Mouse (Mus musculus) hindbrain, embryonic 10.5 days (tissue): Measurements from ENCODE around the gene Tlr13. TPM values are rescaled to one million over a fixed set of nuclear protein-coding genes. Genes with fewer than 3 reads are reported as not detected.

ENCODE experiments used
- DNase-seq: peaks from one replicate; pipeline ENCODE4 v3.0.0-alpha.2; 2017; ENCODE audit warnings: low spot score
- H3K27ac ChIP-seq: fragments of 300-500 bp; sonication (generic); 2 replicates; pipeline ENCODE4 v1.5.1; 2016; ENCODE audit warnings: mild to moderate bottlenecking, moderate library complexity
- H3K27me3 ChIP-seq: fragments of 300-500 bp; sonication (generic); 2 replicates; pipeline ENCODE4 v1.6.1; 2016; ENCODE audit warnings: mild to moderate bottlenecking; ENCODE audit not compliant: poor library complexity, insufficient read depth, severe bottlenecking
- H3K36me3 ChIP-seq: fragments of 300-500 bp; sonication (generic); 2 replicates; pipeline ENCODE4 v1.6.1; 2016; ENCODE audit warnings: mild to moderate bottlenecking, moderate library complexity
- H3K4me1 ChIP-seq: fragments of 300-500 bp; sonication (generic); replicated peaks from 2 replicates; pipeline ENCODE4 v1.6.1; 2016; ENCODE audit warnings: mild to moderate bottlenecking
- H3K4me3 ChIP-seq: fragments of 300-500 bp; sonication (generic); 2 replicates; pipeline ENCODE4 v1.5.1; 2016; ENCODE audit warnings: mild to moderate bottlenecking, moderate library complexity
- H3K9me3 ChIP-seq: fragments of 300-500 bp; sonication (generic); 2 replicates; pipeline ENCODE4 v1.6.1; 2016; ENCODE audit warnings: mild to moderate bottlenecking, moderate library complexity
- WGBS: fragments of 180-500 bp; shearing (Covaris S2); methylation state at CpG from one replicate; pipeline ENCODE4 v1.1.7; 2016; 5-methylcytosine and 5-hydroxymethylcytosine counted together
- polyA plus RNA-seq: library from polyadenylated mRNA; unstranded; fragments of >200 nt; fragmentation: Nextera tagmentation; extraction: Ambion mirVana; gene quantifications from 2 replicates; pipeline ENCODE4 v1.2.1, GENCODE M21; 2016

Tlr13 gene
- polyA plus RNA-seq, 1 experiment from 2014 or later, result 0.27 TPM

DNA sequence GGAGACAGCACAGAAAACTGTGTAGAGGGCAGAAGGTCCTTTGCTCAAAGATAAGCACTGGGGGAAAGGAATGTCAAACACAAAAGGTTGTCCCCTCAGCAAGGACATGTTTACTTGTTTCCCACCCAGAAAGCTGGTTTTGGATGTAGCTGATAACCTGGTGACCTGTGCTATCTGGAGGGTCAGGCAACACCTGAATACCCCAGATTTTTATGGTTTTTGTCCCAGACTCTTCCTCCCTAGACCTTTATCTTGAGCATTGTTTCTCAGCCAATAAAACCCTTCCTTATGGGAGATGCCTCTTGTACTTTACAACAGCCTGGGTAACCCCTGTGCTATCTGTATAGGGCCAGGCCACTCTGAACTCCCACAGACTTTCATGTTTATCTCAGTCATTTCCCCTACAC, 11.2 kb downstream of the Tlr13 start:
- H3K27me3 ChIP-seq, result peaks cover 18% of the 10 kb centered on the region; the same call in 1 of the 2 replicates
- no peaks in the 10 kb centered on the region for H3K9me3 ChIP-seq
- no peaks in the 10 kb centered on the region for H3K36me3 ChIP-seq
- DNase-seq, result no peak
- H3K27ac ChIP-seq, result no peak overlapping the region
- H3K4me3 ChIP-seq, result no peak overlapping the region
- H3K4me1 ChIP-seq, result no peaks in the 10 kb centered on the region

GRCm38 (mm10) chrX:106155892-106156291, 12.9 kb downstream of the Tlr13 start:
- Histone ChIP-seq H3K36me3 (no peaks in the 10 kb centered on the region), H3K27me3 (peaks cover 18% of the 10 kb centered on the region; the same call in 1 of the 2 replicates), H3K9me3 (no peaks in the 10 kb centered on the region), H3K27ac (no peak overlapping the region), H3K4me3 (no peak overlapping the region), H3K4me1 (no peaks in the 10 kb centered on the region)
- no peak for DNase-seq
- WGBS, result 78% methylated on average over 4 of the region's 4 CpGs

- no peaks in the 10 kb centered on the region for H3K36me3 ChIP-seq
- H3K27ac ChIP-seq, result no peak overlapping the region
- H3K9me3 ChIP-seq, result no peaks in the 10 kb centered on the region
- H3K27me3 ChIP-seq, result no peaks in the 10 kb centered on the region
- 58% methylated on average over 5 of the region's 5 CpGs for WGBS
- no peaks in the 10 kb centered on the region for H3K4me1 ChIP-seq
- no peak for DNase-seq
- no peak overlapping the region for H3K4me3 ChIP-seq
Observed at GRCm38 (mm10) chrX:106163995-106164394, 21.0 kb downstream of the Tlr13 start.

- H3K36me3 ChIP-seq, result no peaks in the 10 kb centered on the region
- 83% methylated on average over 5 of the region's 5 CpGs for WGBS
- H3K27me3 ChIP-seq, result no peaks in the 10 kb centered on the region
- DNase-seq, result no peak
- H3K27ac ChIP-seq, result no peak overlapping the region
- no peaks in the 10 kb centered on the region for H3K9me3 ChIP-seq
- no peak overlapping the region for H3K4me3 ChIP-seq
- H3K4me1 ChIP-seq, result no peaks in the 10 kb centered on the region
Observed at GRCm38 (mm10) chrX:106164555-106164954, 21.6 kb downstream of the Tlr13 start.

DNA sequence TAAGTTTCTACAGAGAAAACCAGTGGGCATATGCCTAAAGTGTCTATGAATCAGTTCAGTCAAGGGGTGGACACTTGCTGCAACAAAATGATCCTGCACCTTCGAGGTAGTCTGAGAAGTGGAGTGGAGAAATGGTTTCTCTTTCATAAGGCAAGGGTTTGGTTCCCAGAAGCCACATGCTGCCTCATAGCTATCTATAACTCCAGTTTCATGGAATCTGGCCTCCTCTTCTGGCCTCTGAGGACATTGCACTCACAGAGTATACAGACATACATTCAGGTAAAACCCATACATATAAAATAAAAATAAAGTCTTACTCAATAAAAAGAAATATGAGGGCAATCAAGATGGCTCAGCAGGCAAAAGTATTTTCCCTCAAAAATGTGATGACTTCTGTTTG, 22.1 kb downstream of the Tlr13 start:
- H3K4me3 ChIP-seq, result no peak overlapping the region
- no peak overlapping the region for H3K27ac ChIP-seq
- no peaks in the 10 kb centered on the region for H3K36me3 ChIP-seq
- 81% methylated on average over 1 of the region's 1 CpGs for WGBS
- DNase-seq, result no peak
- no peaks in the 10 kb centered on the region for H3K9me3 ChIP-seq
- no peaks in the 10 kb centered on the region for H3K4me1 ChIP-seq
- no peaks in the 10 kb centered on the region for H3K27me3 ChIP-seq

- H3K27ac ChIP-seq, result peak overlapping the region; percentile 50; the same call in 1 of the 2 replicates
- peak overlapping the region; percentile 39 for H3K4me3 ChIP-seq
Observed at GRCm38 (mm10) chrX:106171106-106171852, 28.3 kb downstream of the Tlr13 start.

GRCm38 (mm10) chrX:106171853-106172154, 28.8 kb downstream of the Tlr13 start:
- Histone ChIP-seq H3K4me3 (no peak overlapping the region), H3K36me3 (no peaks in the 10 kb centered on the region), H3K9me3 (no peaks in the 10 kb centered on the region), H3K27me3 (no peaks in the 10 kb centered on the region), H3K4me1 (no peaks in the 10 kb centered on the region), H3K27ac (no peak overlapping the region)
- DNase-seq, result no peak
- WGBS, result 58% methylated on average over 6 of the region's 6 CpGs

More at GRCm38 (mm10) chrX:106171106-106171852, 28.3 kb downstream of the Tlr13 start:
- Histone ChIP-seq H3K9me3 (no peaks in the 10 kb centered on the region), H3K27me3 (no peaks in the 10 kb centered on the region), H3K36me3 (no peaks in the 10 kb centered on the region), H3K4me1 (no peaks in the 10 kb centered on the region)
- WGBS, result 29% methylated on average over 18 of the region's 18 CpGs
- DNase-seq, result peak; percentile 73

DNA sequence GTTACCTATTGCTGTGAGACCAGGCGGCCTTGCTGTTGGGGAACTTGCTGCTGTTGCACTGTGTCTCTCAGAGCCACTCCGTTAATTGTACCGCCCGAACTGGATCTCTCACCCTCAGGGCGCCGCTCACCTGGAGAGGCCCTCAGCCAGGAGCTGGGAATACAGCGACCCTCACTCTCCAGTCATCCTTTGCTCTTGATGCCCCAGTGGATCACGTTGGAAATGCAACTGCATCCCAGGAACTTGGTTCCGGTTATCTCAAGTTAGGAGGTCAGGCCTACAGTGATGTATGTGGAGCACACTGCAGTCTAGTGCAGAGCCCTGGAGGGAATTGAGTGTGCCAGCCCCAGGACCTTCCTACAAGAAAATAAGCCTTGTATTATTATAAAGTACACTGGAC, 33.3 kb downstream of the Tlr13 start:
- DNase-seq, result no peak
- Histone ChIP-seq H3K4me1 (no peaks in the 10 kb centered on the region), H3K27me3 (no peaks in the 10 kb centered on the region), H3K36me3 (no peaks in the 10 kb centered on the region), H3K27ac (no peak overlapping the region), H3K9me3 (no peaks in the 10 kb centered on the region), H3K4me3 (no peak overlapping the region)
- WGBS, result 58% methylated on average over 9 of the region's 9 CpGs

DNA sequence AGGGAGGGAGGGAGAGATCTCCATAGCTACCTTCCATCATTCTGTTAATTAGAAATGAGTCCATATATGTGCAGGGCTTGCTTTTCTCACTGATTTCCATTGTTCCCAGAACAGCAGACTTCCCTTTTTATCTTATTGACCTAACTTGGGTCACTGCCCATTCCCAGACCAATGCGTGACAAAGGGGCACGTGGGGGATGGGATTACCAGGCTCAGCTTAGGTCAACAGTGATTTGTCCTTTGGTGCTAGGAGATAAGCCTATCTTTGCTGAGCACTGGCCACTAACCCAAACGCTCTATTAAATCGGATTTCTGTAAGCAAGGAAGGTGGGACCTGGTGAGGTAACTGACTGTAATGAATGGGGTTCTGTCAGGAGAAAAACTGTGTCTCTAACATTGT, 41.3 kb downstream of the Tlr13 start:
- WGBS, result 31% methylated on average over 4 of the region's 4 CpGs
- H3K4me3 ChIP-seq, result no peak overlapping the region
- peak; percentile 11 for DNase-seq

DNA sequence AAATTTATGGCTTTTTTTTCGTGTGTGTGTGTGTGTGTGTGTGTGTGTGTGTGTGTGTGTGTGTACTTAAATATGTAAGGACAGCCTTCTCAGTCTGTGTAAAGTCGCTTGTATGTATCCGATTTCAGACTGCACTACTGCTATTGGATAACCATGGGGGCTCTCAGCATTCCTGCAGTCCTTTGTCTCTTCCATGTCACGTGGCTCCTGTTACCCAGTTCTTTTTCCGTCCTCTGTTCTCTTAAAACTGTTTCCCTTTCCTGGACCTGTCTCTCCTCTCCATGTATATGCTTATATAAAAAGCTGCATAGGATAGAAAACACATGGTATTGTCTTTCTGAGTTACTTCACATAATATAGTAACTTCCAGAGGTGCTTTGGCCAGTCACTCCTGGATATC, 42.7 kb downstream of the Tlr13 start:
- Histone ChIP-seq H3K27ac (peak overlapping the region; percentile 90), H3K27me3 (peaks cover 2% of the 10 kb centered on the region), H3K36me3 (peaks cover 2% of the 10 kb centered on the region; the same call in 1 of the 2 replicates), H3K9me3 (no peaks in the 10 kb centered on the region), H3K4me1 (peaks cover 39% of the 10 kb centered on the region), H3K4me3 (peak overlapping the region; percentile 64; the same call in 1 of the 2 replicates)
- 20% methylated on average over 5 of the region's 5 CpGs for WGBS
- peak; percentile 20 for DNase-seq

More for the DNA sequence above, 41.3 kb downstream of the Tlr13 start:
- peaks cover 2% of the 10 kb centered on the region for H3K27me3 ChIP-seq
- peak overlapping the region; percentile 35; the same call in 1 of the 2 replicates for H3K27ac ChIP-seq
- peaks cover 29% of the 10 kb centered on the region for H3K4me1 ChIP-seq
- H3K9me3 ChIP-seq, result no peaks in the 10 kb centered on the region
- H3K36me3 ChIP-seq, result no peaks in the 10 kb centered on the region

GRCm38 (mm10) chrX:106186713-106187649, 44.0 kb downstream of the Tlr13 start, which contains the start of gene Pgk1:
Gene Pgk1 (plus strand): TSS chrX:106187100.
- peak within 1 kb of the TSS; percentile 64 for H3K4me3 ChIP-seq
- H3K27me3 ChIP-seq, result peaks cover under 1% of the 10 kb centered on the region
- 11% methylated on average over 54 of the region's 55 CpGs for WGBS
- no peaks in the 10 kb centered on the region for H3K9me3 ChIP-seq
- DNase-seq, result peak; percentile 94
- peaks cover 39% of the 10 kb centered on the region for H3K4me1 ChIP-seq
- H3K36me3 ChIP-seq, result peaks cover 12% of the 10 kb centered on the region
- peak within 1 kb of the TSS; percentile 90 for H3K27ac ChIP-seq

GRCm38 (mm10) chrX:106187737-106188136, 44.7 kb downstream of the Tlr13 start:
- Histone ChIP-seq H3K27me3 (no peaks in the 10 kb centered on the region; the same call in none of the 2 replicates), H3K4me1 (peaks cover 39% of the 10 kb centered on the region), H3K27ac (peak overlapping the region; percentile 90), H3K9me3 (no peaks in the 10 kb centered on the region), H3K4me3 (peak overlapping the region; percentile 64), H3K36me3 (peaks cover 17% of the 10 kb centered on the region)
- peak; percentile 15 for DNase-seq
- 11% methylated on average over 12 of the region's 12 CpGs for WGBS

DNA sequence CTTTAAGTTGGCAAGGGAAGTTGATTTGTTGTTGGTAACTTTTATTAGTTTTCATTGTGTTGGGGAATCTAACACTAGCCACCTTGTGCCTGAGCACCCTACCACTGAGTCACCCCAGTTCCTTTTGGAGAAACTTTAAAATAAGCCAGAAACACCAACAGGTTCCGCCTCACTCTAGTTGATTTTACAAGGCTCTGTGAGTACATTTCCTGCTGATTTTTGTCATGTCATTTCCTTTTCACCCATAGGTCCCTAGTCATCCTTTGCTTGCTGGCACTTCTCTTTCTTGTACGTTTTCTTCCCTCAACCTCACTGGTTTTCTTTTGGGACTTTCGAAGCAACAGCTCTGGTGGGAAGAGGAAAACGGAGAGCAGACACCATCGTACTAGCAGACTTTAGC, 46.4 kb downstream of the Tlr13 start:
- Histone ChIP-seq H3K27me3 (no peaks in the 10 kb centered on the region; the same call in none of the 2 replicates), H3K27ac (peak overlapping the region; percentile 90), H3K36me3 (peaks cover 34% of the 10 kb centered on the region), H3K4me3 (peak overlapping the region; percentile 64), H3K4me1 (peaks cover 33% of the 10 kb centered on the region), H3K9me3 (no peaks in the 10 kb centered on the region)
- 68% methylated on average over 5 of the region's 5 CpGs for WGBS
- no peak for DNase-seq
